Mouse (Mus musculus) A20 (cell line): Measurements from ENCODE around the gene Urb2.
"Not testable (repeated sequence)": the region's sequence is repeated elsewhere in the genome, so short reads cannot be mapped to it uniquely, and the experiment has no call there.

ENCODE experiments used
- DNase-seq: peaks from one replicate; pipeline ENCODE4 v3.0.0-alpha.2; 2011; ENCODE audit warnings: low read depth, low spot score

Gene Urb2

DNA sequence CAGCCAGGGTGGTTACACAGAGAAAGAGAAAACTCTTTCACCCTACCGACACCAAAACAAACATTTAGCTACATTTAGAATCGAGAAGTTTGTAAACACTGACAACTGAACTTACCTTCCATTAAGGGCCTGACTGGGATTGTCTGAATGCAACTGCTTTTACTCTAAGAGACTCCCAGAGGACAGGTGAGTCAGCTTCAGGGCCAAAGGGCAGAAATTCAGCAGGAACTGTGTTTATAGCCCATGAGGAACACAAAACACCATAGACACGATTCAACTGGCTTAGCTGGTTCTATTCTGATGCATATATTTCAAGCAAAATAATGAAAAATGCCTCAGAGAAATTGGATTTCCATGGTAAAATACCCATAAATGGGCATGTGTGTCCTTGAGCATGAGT lies 6.6 kb upstream of the Urb2 start:
- no peak for DNase-seq

DNA sequence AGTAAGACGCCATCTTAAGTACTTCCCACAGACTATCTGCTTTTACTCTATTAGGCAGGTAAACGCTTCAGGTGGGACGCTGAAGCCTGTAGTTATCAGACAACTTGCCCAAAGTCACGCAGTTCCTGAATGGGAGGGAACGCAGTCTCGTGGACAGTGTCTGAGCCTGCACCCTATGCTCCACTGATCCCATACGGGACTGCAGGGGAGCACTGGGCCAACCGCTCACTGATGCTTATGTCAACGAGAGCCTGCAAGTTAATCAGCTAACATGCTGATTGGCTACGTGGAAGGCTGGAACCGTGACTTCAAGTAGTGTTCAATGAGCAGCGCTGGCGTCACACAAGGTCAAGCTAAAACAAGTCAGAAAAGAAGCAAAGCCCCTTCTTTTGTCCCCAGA lies 1.5 kb upstream of the Urb2 start:
- DNase-seq = peak; percentile 69

DNA sequence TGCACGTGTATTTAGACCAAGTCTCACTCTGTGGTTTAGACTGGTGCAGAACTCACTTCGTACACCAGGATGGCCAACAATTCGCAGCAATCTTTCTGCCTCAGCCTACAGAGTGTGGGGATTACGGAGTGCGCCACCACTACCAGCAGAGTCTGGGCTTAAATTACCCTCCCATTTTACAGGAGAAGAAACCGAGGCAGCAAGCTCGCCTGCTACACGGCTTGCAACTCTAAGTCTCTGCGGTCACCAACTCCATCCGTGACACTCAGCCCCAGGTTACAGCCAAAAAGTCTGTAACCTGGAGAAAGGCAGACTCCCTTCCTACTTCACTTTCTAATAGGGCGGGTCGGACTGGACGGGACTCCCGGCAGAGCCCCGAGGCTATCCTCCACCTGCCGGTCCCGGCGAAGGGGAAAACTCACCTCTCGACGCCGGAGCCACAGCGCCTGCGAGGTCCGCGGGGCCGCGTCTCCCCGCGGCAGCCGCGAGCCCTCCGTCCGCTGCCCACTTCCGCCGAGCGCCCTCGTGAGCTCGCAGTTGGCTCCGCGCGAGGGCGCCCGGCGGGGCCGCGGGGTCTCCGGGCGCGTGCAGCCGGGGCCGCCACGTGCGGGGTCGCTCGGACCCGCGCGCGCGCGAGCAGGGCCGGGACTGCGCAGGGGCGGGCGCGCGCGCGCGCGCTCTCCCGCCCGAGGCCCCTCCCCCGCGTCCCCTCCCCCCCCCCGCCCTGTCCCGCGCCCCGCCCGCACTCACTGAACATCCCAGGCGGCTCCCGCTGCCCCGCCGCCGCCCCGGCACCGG lies 670 bp upstream of the Urb2 start:
- DNase-seq = no peak

DNA sequence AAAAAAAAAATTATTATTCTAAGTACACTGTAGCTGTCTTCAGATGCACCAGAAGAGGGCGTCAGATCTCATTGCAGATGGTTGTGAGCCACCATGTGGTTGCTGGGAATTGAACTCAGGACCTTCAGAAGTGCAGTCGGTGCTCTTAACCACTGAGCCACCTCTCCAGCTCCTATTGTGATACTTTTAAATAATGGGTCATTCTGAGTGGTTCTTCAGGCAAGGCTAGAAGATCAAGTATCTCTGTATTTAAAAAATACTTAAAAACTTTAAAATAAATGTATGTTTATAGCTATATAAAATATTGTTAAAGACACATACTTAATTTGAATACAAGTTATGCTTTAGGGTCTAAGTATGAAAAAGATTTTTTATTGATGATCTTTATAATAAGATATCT lies 5.0 kb downstream of the Urb2 start:
- DNase-seq = not testable (repeated sequence)

DNA sequence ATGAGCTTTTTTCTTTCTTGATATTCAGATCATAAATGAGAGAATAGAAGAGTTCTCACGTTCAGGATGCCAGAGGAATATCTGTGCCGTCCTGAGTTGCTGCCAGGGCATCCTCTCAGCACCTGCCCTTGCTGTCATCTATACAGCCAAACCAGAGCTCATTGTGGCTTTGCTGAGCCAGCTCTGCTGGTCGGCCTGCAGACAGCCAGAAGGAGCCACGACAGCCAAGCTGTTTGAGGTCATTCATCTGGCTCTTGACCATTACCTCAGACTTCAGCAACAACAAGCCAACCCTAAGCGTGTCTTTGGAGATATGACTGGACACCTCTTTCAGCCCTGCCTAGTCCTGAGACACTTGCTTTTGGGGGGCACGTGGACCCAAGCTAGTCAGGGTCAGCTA lies 6.5 kb downstream of the Urb2 start:
- no peak for DNase-seq

DNA sequence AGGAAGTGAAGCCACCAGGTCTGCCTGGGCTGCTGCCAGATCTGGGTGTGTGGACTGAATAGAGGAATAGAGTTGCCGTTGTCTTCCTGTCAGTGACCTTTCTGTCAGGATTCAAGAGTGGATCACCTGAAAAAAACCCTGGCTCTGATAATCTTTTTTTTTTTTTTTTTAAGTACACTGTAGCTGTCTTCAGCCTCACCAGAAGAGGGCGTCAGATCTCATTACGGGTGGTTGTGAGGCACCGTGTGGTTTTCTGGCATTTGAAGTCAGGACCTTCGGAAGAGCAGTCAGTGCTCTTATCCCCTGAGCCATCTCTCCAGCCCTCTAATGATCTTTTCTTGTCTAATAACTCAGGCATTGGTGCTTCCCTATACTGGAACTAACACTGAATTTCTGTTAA lies 12.1 kb downstream of the Urb2 start:
- DNase-seq = peak; percentile 30

DNA sequence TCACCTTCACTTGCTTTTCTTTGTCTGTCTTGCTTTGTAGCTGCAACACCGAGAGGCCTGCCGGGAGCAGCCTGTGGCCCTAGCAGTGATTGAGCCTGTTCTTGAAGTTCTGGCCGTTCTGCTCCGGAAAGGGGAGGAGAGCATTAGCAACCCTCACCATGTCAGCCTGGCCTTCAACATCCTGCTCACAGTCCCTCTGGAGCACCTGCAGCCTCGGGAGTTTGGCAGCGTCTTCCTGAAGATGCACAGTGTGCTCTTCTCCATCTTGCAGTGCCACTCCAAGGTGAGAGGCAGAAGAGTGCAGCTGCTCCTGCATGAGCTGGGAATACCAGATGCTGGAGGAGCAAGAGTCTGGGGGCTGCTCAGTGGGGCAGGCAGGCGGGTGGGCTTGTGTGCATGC lies 16.8 kb downstream of the Urb2 start:
- DNase-seq = no peak

DNA sequence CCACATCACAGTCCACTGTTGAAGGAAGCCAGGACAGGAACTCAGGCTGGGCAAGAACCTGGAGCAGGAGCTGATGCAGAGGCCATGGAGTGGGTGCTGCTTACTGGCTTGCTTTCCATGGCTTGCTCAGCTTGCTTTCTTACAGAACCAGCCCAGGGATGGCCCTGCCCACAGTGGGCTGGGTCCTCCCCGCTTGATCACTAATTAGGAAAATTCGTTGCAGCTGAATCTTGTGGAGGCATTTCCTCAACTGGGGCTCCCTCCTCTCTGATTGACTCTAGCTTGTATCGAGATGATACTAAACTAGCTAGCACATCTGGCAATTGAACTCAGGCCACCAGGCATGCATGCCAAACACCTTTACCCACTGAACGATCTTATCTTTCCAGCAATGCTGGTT lies 18.0 kb downstream of the Urb2 start:
- DNase-seq = no peak

DNA sequence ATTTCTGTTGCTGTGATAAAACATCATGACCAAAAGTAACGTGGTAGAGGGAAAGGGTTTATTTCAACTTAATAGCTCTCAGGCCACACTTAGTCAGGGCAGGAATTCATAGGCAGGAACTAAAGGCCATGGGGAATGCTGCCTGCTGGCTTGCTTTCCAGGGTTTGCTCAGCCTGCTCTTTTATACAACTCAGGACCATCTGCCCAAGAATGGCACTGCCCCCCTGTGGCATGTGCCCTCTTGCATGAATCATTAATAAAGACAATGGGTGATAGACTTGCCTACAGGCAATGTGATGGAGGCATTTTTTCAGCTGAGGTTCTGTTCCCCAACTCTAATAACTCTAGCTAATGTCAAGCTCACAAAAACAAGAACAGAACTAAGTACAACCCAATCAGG lies 20.9 kb downstream of the Urb2 start:
- no peak for DNase-seq

DNA sequence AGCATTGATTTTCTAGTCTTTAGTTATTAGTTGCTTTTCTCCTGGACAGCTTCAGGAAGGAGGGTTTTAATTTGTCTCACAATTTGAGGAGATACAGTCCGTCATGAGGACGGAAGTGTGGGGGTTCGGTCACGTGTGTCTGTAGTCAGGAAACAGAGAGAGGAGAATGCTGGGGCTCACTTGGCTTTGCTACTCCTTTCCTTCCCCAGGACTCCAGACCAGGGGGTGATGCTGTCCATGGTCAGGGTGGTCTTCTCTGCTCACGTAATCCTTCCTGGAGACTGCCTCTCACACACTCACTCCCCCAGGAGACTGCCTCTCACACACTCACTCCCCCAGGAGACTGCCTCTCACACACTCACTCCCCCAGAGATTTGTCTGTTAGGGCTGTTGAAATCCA lies 23.1 kb downstream of the Urb2 start:
- DNase-seq = no peak

DNA sequence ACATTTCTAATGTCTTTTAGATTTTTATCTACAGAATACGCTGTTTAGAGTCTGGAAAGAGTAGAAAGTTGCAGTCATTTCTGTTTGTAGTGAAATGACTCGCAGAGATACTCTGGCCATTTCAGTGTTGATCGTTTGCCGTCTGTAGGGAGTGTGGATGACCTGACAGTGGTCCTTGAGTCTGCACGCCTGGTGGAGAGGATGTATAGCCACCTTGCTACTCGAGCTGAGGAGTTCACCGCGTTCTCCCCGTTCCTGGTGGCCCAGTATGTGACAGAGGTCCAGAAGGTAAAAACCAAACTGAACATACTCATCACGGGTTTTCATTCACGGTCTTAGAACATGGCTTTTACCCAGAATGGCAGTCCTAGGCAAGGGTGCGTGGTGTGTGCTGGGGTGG lies 23.6 kb downstream of the Urb2 start:
- no peak for DNase-seq

DNA sequence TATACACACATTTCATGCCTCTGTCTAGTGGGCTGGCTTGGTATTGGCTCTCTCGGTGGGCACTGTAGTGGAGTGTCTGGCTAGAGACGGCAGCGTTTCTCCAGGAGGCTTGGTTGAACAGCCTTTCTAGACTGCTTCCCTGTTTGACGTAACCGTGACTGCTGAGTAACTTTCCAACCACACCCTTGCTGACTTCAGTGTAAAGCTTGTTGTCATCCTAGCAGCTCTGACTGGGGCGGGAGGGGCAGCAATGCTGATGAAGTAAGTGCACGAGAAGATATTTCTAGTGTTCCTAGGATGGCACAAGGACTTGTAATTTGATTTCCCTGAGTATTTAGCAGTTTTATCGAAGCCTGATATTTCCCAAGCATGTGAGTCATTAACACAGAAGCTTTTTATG lies 24.5 kb downstream of the Urb2 start:
- DNase-seq = no peak

DNA sequence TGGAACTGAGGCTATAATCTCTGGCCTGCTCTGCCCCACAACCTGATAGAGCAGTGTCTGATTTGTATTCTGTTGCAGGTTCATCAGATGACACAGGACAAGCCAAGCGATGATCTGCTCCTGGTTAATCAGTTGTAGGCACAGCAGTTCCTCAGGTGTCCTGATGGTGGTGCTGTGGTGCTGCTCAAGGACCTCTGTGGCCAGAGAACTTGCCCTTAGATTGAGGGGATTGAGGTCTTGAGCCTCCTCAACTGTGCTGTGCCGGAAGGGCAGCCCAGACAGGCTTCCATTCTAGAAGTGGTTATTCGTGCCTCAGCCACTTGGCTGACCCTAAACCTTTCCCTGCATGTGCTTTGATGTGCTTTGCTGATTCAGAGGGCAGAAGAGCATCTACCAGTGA lies 30.8 kb downstream of the Urb2 start:
- peak; percentile 65 for DNase-seq

DNA sequence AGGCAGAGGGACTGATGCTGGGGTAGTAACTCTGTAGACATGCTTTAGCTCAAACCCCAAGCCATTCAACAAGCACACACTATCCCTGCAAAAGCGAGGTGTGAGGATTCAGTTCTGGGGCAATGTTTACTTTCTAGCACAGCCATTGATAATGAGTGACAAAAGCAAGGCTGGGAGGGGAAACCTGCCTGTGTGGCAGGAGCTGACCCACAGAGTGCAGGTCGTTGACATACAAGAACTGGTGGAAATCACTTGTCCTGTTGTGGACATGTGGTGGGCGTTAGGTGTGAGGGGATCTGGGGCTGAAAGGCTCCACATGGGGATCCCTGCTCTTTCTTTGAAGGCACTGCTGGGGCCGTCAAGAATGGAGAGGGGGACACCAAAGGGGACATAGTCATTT lies 31.3 kb downstream of the Urb2 start:
- DNase-seq = no peak

DNA sequence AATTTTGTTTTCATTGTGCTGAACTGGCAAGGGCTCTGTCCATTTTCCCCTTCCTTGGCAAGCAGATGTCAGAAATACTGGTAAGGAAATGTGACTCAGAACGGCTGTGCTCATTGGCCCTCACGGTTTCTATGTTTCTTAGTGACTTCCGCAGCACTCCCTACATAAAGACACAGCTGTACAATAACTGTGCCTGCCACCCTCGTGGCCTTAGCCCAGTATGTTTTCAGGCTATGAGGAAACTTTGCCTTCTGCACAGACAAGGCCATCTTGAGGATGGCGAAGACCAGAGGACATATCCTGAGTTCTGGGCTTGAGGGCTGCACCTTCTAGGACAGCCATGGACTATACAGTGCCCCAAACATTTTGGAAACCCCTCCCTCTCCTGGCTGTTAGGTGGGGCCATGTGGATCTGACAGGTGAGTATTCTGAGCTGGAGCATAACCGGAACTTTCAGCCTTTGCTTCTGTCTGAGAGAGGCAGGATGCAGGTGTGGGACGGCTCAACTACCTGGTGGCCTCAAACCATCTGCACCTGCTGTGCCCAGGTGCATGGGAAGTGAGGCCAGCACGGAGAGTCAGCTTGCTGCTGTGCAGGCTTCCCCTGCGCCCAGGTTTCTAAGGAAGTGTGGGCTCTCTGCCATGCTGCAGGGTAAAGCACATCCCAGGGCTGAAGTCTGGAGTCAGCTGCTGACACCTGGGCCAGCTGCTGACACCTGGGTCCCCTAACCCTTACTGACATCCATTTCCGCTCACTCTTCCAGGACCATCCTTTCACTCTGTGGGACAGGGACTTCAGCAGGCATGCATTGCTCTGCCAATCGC lies 35.7 kb downstream of the Urb2 start:
- peak; percentile 75 for DNase-seq

DNA sequence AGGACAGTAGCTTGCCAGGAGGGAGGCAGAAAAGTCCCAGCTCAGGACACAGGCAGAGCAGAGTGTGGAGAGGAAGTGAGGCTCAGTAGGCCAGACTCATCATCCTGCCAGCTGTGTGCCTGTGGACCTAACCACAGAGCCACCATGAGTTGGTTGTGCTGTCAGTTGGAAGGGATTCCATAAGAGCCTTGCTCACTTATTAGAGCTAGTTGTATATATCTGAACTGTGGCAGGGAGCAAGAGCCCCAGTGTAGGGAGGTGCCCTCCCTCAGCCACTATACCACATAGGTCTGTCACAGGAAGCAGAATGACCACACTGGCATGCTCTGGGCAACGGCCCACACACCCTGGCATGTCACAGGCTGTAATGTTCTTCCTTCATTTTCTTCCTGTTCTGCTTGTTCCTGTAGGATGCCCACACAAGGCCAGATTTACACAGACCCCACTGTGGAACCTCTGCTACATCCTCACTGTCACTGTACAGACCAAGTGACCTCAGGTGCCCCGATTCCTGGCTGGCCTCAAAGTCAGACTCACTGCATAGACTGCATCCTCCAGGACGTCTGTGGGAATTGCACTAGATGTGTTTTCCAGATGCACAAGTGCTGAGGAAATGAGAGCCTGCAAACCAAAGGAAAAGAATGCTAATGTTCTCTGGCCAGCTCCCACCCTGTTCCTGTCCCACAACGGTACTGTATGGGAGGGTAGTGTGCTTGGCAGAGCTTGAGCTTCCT lies 45.2 kb downstream of the Urb2 start:
- peak; percentile 43 for DNase-seq

DNA sequence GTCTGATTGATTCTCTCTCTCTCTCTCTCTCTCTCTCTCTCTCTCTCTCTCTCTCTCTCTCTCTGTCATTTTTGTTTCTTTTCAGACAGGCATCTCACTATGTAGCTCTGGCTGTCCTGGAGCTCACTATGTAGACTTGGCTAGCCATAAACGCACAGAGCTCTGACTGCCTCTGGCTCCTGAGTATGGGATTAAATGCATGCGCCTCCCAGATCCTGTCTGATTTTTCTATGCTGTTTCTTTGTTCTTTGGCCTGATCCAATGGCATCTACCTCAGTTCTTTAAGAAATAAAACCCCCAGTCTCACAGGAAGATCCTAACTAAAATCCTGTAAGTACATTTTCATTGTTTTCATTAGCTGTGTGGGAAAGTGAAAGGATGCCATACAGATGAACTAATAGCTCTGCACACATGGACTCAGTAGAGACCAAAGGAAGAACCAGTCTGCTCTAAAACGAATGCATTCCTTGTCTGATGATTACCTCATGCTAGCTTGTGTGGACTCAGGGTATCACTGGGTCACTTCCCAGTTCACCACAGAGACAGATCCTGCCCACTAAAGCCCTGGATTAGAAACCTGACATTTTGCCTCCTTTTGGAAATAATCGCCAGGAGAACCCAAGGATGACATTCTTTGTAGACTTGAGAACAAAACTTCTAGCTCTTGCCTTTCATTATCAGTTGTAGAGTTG lies 45.9 kb downstream of the Urb2 start:
- no peak for DNase-seq

DNA sequence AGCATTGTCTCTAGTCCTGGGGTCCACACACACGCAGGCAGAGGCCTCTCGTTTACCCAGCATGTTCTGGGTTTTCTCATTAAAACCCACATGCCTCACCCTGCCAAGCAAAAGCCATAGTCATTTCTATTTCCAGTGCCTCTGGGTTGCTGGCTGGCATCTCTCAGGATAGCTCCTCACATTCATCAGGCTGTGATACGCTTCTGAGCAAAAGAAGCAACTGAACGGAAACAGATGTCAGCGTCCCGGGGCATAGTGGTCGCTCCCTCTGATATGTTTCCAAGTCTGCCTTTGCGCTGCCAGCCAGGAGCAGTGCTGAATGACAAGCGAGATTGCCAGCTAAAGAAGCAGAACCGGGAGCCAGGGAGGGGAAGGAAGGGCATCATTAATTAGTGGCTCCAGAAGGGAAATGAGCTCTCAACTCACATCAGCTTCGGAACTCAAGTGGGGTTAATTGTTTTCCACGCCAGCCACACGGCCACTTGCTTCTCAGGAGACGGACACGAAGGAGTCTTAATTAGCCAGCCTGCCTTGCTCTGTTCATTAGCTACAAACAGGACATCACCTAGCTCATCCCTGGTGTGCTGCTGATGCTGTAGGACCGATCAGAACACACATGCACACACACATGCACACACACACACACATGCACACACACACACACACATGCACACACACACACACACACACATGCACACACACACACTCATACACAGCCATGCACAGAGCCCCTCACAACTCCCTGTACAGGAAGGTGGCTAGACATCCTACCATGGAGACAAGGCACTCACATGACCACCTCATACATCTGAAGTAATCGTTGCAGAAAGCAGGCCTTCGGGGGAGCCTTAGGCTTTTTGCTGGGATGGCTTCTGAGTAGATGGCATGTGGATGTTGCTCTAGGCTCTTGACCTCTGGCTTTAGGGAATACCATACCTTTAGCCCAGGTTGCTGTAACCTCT lies 49.3 kb downstream of the Urb2 start:
- DNase-seq = no peak

DNA sequence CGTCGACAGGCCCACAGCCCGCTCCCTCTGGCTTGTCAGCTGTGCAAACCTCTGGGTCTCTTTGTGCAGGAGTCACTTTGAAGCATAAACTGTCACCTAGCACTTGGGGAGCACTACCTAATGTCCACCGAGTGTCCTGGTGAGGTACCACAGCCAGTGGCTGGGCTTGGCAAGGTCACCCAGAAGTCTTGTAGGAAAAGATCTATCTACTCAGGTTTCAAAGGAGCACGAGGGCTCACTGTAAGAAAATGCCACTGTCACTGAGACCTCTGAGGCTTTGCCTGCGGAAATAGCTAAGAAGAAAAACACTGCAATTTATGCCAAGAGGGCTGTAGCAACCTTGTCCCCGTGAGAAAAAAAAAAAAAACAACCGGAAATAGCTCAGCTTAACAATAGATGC lies 54.7 kb downstream of the Urb2 start:
- DNase-seq = no peak

DNA sequence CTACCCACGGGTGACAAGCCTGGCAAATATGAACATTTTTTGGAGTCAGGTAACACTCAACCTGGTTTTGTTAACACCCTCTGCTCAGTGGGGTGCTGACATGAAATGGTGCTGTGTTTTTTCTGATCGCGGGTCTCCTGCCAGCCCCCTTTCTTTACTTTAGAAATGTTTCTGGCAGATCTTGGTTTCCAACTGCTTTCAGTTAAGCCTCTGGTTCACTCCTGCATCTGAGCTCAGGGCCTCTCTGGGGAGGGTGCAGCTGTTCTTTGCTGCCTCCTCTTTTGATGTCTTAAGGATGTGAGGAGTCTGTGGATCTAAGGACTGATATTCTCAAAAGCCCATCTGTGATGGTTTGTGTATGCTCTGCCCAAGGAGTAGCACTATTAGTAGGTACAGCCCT lies 55.1 kb downstream of the Urb2 start:
- no peak for DNase-seq

DNA sequence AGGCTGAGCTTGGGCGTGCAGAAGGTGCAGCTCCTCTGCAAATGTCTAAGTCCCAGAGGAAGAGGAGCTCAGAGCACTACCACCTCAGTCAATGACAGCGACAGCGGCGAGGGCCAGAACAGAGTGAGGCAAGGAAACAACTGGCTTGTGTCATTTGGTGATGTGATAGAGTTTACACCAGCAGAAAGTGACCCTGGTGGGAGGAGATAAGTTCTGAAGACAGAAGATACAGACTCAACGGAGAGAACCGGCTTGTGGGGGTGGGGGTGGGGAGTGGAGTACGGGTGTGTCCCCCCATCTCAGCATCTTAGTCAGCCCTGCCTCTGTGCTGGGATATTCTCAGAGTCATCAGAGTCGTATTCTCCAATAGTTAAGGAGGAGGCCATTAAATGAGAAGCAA lies 56.1 kb downstream of the Urb2 start:
- no peak for DNase-seq
